Mouse (Mus musculus) embryonic stem cell, embryonic (primary cell): ENCODE data around the gene Ptpn6.

Source experiments
- CTCF ChIA-PET, 4 experiments: fragments of 300-600 bp in 2 of 4; fragments of 350-600 bp in 2 of 4; sonication (Branson Sonifier 250); formaldehyde crosslinking; loops; one replicate each; lab custom pipeline; 2022; ENCODE audit warnings: inconsistent platforms in 2 of 4; lab: Charles Lee
- POLR2A ChIA-PET, 4 experiments: fragments of 300-600 bp in 2 of 4; fragments of 350-600 bp in 2 of 4; sonication (Branson Sonifier 250); formaldehyde crosslinking; loops; one replicate each; lab custom pipeline; 2022; ENCODE audit warnings: antibody characterized with exemption in 4 of 4, inconsistent platforms in 1 of 4; lab: Charles Lee

Gene Ptpn6

DNA sequence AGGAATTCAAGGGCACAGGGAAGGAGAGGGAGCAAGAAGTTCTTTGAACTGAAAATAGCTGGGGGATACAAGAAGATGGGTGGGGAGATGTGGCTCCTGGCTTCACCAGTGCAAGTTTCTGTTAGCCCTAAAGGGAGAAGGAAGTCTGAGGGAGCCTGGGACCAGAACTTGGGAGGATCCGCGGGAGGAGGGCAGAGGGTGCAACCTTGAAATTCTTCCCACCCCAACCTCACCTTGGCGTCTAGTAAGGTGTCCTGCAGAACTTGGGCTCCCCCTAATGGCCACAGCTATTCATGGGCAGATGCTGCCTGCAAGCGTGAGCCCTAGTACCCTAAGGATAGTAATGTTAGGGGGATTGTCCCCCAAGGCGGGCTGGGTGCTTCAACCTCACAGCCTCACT, 20.7 kb upstream of the Ptpn6 start:
- POLR2A ChIA-PET = interaction anchor here (0.5 to 22.3 kb wide), 59 partner anchors 10 to 433 kb away, joined by 3 to 449 read pairs (median 5); partner anchors contain the start of genes Grcc10 (in 4 of the 4), Emg1 (in 3 of the 4), Phb2 (in 3 of the 4) and Eno2 (in 2 of the 4)

DNA sequence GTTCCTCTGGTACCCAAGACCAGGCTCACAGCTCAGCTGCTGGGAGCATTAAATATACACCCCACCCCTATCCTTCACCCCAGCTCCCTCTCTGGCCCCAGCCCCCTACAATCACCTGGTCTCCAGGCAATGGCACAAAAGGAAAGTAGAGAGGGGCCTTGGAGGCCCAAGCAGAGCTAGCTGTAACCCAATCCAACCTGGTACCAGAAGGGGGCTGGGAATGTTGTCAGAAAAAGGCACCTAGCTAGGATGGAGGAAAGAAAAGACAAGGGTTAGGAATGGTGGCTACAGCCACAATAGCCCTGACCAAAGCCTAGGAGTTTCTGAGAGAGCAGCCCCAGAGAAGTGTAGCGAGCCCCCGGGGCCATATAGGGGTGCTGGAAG, 20.3 kb upstream of the Ptpn6 start:
- ChIA-PET CTCF (interaction anchor here (0.6 to 5.0 kb wide), 38 partner anchors 10 to 277 kb away, joined by 3 to 46 read pairs (median 4); partner anchors contain the start of genes Grcc10 (in 2 of the 4), C1rl (in 1 of the 4), Eno2 (in 1 of the 4) and Mlf2 (in 1 of the 4)), POLR2A (interaction anchor here (0.5 to 22.3 kb wide), 62 partner anchors 8 to 559 kb away, joined by 3 to 449 read pairs (median 5); partner anchors contain the start of genes Grcc10 (in 4 of the 4), Emg1 (in 3 of the 4), Phb2 (in 3 of the 4) and Ptpn6 (in 3 of the 4))

More for the DNA sequence above, 20.7 kb upstream of the Ptpn6 start:
- CTCF ChIA-PET = interaction anchor here (0.6 to 5.0 kb wide), 42 partner anchors 10 to 278 kb away, joined by 3 to 46 read pairs (median 4); partner anchors contain the start of genes Eno2 (in 2 of the 4), Grcc10 (in 2 of the 4), C1rl (in 1 of the 4) and Mlf2 (in 1 of the 4)

DNA sequence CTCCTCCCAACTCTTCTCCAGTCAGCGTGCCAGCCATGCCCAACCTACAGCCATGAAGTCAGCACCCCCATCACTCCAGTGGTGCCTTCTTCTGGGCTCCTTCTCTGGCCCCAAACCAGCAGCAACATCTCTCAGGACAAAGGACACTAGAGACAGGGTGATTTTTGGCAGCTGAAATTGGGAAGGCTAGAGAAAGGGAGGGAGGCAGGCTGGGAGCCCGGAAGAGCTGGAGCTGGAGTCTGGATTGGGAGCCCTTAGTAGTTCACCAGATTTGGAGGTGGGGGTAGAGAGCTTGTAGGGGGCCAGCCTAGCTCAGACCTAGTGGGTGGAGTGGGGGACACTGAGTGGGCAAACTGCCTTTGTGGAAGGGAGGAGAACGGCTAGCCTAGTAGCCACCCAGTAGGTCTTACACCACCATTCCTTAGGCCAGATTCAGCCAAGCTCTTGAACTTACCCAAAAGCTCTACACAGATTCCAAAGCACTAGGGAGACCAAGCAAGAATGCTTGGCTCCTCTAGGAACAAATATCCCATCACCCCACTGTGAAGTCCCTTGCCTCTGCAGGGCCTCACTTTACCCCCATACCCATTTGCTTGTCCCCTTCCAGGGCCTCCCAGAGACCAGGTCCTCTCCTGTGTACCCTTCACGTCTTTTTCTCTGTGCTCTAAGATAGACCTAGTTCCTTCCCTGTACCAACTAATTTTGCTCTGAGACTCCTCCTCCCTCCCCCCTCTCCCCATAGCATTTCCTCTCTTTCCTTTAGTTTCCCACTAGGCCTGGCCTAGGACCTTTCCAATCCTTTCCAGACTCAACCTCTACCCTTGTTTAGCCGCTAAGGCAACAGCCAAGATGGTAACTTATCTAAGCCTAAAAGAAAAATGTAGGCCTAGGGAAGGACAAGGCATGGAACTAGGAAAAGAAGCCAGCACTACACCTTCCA, 19.7 kb upstream of the Ptpn6 start:
- ChIA-PET POLR2A (interaction anchor here (0.6 to 22.3 kb wide), 65 partner anchors 9 to 560 kb away, joined by 3 to 449 read pairs (median 5); partner anchors contain the start of genes Grcc10 (in 4 of the 4), Ptpn6 (in 3 of the 4), Cdca3 (in 2 of the 4) and Emg1 (in 2 of the 4)), CTCF (interaction anchor here (0.5 to 5.0 kb wide), 23 partner anchors 12 to 309 kb away, joined by 3 to 46 read pairs (median 5); partner anchors contain the start of genes Eno2 (in 1 of the 4), Grcc10 (in 1 of the 4) and Ptpn6 (in 1 of the 4))

DNA sequence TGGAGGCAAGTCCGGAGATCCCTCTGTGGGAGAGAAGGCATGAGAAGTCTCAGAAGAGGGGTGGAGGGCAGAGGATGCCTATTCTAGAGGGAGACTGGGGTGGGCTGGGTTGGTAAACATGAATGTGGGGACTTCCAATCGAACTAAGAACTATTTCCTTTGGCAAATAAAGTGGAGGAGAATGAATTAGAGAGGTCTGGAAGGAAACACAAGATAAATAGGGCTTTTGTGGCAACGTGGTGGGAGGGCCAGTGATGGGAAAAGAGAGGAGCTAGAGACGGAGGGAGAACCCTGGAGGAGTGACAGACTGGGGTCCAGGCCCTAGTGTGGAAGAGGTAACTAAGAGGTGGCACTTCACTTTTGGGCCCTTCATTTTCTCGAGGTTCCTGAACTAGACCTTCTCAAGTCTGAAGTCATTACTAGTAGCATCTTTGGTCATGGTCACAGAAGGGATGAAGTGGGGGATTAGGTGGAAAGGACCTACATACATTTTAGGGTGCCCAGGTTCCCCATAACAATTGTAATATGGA, 18.9 kb upstream of the Ptpn6 start:
- POLR2A ChIA-PET = interaction anchor here (0.6 to 22.3 kb wide), 51 partner anchors 9 to 408 kb away, joined by 3 to 449 read pairs (median 5); partner anchors contain the start of genes Emg1 (in 4 of the 4), Grcc10 (in 4 of the 4), Phb2 (in 4 of the 4) and Ptpn6 (in 3 of the 4)
- CTCF ChIA-PET = interaction anchor here (0.5 to 5.0 kb wide), 12 partner anchors 11 to 310 kb away, joined by 3 to 46 read pairs (median 3); partner anchors contain the start of gene Grcc10 (in 1 of the 4)

DNA sequence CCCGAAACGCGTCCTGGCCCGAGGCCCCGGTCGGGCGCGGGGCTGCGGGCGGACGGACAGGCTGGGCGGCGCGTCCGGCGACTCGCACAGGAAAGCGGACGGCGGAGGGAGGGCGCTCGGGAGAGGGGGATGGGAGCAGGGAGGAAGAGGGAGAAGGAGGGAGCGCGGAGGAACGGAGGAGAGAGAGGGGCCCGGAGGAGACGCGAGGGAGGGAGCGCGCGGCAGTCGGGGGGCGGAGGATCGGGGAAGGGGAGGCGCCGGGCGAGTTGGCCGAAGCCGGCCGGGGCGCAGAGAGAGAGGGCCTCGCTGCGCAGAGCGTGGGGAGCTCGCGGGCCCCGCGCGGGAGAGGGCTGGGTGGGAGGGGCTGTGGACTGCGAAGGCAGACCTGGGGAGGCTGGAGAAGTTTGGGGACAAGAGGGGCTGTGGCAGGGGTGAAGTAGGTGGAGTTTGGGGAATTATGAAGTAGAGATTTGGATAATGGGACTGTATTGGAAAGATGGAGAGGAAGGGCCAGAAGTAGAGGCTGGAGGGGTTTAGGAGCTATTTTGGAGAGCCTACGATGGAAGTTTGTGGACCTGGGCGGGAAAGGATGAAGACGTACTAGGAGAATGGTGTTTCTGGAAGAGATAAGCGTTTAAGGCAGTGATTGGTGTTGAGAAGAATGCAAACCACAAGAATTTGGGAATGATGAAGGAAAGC, 18.3 kb upstream of the Ptpn6 start:
- POLR2A ChIA-PET = interaction anchor here (0.6 to 22.3 kb wide), 50 partner anchors 8 to 409 kb away, joined by 3 to 449 read pairs (median 5); partner anchors contain the start of genes Emg1 (in 4 of the 4), Grcc10 (in 4 of the 4), Phb2 (in 4 of the 4) and Ptpn6 (in 3 of the 4)
- CTCF ChIA-PET = interaction anchor here (0.5 to 5.0 kb wide), 14 partner anchors 11 to 325 kb away, joined by 3 to 46 read pairs (median 4); partner anchors contain the start of genes Eno2 (in 1 of the 4) and Grcc10 (in 1 of the 4)

DNA sequence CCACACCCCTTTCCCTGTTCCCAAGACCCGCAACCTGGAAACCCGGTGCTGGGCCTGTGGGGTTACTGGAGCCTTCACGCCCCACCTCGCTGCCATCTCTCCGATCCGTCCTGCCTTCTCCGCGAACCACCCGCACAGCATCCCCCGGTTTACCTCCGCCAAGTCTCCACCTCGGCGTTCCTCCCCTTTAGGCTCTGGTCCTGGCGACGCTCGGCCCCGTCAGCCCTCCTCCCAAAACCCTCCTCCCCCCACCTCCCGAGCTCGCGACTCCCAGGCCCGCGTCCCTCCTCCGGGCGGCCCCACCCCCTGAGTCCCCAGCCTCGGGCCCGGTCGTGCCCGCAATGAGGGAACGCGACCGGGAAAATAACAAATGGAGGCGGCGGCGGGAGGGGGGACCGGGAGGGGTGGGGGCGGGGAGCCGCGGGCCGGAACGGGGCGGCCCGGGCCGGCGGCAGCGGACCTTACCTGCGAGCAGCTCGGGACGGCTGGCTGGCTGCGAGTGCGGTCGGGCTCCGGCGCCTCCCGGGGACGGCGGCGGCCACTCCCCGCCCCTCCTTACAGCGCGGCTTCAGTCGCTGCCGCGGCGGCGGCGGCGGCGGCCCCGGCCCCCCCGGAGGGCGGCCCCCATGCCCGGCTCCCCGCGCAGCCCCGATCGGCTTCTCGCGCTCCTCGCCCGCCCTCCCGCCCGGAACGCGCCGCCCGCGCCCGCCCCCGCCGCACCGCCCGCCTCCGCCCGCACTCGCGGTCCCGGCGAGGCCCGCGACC, 17.5 kb upstream of the Ptpn6 start, which contains the start of the genes Gm45234 and Atn1:
TSS of gene Gm45234 (minus strand) at position 191 of the 765 bp plus-strand sequence.
TSS of gene Atn1 (minus strand) at position 694 of the 765 bp plus-strand sequence.
- ChIA-PET POLR2A (interaction anchor here (0.6 to 22.3 kb wide), 53 partner anchors 7 to 919 kb away, joined by 3 to 449 read pairs (median 5); partner anchors contain the start of genes Grcc10 (in 4 of the 4), Cdca3 (in 3 of the 4), Emg1 (in 3 of the 4) and Phb2 (in 3 of the 4)), CTCF (interaction anchor here (0.6 to 5.0 kb wide), 20 partner anchors 11 to 671 kb away, joined by 3 to 46 read pairs (median 4); partner anchors contain the start of genes C1rl (in 1 of the 4), Eno2 (in 1 of the 4) and Grcc10 (in 1 of the 4))

DNA sequence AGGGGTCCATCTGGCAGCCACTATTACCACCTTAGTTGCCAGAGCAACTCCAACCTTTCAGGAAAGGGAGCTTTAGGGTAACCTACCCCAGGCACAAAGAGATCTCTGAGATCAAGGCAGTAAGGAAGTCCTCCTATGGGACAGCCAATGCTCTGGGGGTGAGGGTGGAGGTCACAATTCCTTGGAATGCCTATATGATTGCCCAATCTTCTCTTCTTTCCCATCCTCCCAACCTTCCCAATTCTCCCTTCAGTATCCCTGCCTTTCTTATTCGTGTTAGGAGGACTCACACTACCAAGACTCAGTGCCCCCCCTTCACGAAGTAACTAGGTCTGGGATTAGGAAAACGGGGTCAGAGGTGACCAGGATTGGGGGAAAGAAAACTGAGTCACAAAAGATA, 16.8 kb upstream of the Ptpn6 start:
- CTCF ChIA-PET = interaction anchor here (0.6 to 5.0 kb wide), 11 partner anchors 10 to 672 kb away, joined by 3 to 46 read pairs (median 4); partner anchors contain the start of gene Grcc10 (in 1 of the 4)

DNA sequence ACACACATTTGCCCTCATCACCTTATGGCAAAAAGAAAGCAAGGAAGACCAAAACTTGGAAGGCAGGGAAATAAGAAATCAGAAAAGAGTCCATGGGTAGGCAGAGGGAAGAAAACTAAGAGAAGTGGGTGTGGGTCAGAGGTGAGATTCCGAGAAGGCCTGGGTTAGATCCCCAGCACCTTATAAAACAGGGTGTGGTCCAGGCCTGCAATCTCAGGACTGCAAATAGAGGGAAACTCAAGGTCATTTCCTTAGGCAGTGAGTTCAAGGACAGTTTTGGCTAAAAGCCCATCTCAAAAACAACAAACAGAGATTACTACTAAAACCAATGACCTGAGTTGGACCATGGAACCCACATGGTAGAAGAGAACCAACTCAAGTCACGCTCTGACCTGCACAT, 15.3 kb upstream of the Ptpn6 start:
- POLR2A ChIA-PET = interaction anchor here in 3 of 4 experiments (0.9 to 22.3 kb wide), 17 partner anchors 8 to 277 kb away, joined by 3 to 449 read pairs (median 10); partner anchors contain the start of genes Grcc10 (in 3 of the 3), Eno2 (in 2 of the 3), Ptpn6 (in 2 of the 3) and Emg1 (in 1 of the 3)
- CTCF ChIA-PET = no interaction called here

More for the DNA sequence above, 16.8 kb upstream of the Ptpn6 start:
- POLR2A ChIA-PET = interaction anchor here (0.6 to 22.3 kb wide), 40 partner anchors 8 to 326 kb away, joined by 3 to 449 read pairs (median 8); partner anchors contain the start of genes Grcc10 (in 4 of the 4), Cdca3 (in 3 of the 4), Usp5 (in 3 of the 4) and Emg1 (in 2 of the 4)

DNA sequence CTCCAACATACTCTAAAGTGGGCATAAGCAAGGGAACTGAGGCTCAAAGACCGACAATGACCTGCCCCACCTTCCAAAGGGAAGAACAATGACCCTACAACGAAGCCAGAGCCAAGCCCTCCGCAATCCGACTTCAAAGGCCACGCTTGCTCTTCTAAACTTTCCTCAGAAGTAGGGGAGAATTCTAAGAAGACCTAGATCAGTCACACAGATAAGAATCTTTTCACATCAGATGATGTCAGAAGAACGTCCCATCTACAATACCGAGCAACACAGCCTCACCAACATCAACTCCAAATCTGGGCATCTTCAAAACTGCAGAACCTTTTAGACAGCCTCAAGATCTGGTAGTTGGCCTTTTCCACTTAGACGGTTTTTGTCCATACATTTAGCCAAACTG, 11.9 kb upstream of the Ptpn6 start:
- ChIA-PET POLR2A (interaction anchor here in 2 of 4 experiments (1.5 to 22.3 kb wide), 4 partner anchors 7 to 180 kb away, joined by 3 to 449 read pairs (median 94); partner anchors contain the start of genes Grcc10 (in 2 of the 2), Atn1 (in 1 of the 2), Gm45234 (in 1 of the 2) and Mlf2 (in 1 of the 2)), CTCF (no interaction called here)

DNA sequence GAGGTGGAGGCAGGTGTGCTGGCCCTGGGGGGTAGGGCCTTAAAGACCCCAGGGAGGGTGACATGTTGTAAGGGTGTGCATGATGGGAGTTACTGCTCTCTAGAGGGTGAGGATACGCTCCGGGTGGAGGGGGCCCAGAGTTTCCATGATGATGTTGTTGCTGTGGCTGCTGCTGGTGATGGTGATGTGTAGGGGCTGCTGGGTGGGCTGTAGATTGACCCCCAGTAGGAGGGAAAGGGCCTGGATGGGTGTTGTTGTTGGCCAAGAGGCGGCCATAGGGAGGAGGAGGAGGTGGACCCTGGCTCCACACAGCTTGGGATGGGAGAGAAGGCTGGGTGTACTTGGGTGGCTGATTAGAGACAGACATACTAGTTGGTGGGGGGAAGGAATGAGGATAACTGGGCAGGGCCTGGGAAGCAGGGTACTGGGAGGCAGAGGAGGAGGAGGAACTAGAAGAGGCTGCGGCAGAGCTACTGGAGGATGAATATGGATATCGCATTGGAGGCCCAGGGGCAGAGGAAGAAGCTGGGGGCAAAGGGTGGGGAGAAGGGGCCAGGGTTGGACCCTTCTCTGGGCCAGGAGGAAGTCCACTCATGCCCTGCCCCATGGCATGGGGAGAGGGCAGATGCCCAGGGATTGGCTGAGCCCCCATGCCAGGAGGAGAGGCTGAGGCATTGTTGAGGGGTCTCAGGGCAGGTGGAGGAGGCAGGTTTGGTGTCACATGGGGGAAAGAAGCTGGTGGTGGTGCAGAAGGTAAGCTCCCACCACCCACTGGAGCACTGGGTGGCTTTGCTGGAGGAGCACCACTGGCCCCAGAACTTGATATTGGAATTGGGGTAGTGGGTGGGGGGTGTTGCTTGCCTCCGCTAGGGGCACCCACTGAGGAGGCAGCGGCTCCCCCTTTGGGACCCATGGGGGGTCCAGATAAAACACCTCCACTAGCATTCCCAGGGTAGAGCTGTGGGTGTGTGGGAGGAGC, 8.4 kb upstream of the Ptpn6 start:
- POLR2A ChIA-PET = interaction anchor here (0.5 to 23.3 kb wide), 25 partner anchors 8 to 1944 kb away, joined by 3 to 686 read pairs (median 5); partner anchors contain the start of genes Atn1 (in 3 of the 4), Gm45234 (in 3 of the 4), Emg1 (in 2 of the 4) and Phb2 (in 2 of the 4)
- CTCF ChIA-PET = interaction anchor here (0.6 to 2.7 kb wide), 8 partner anchors 12 to 162 kb away, joined by 3 to 12 read pairs (median 4); partner anchors contain the start of genes Emg1 (in 1 of the 4) and Phb2 (in 1 of the 4)

DNA sequence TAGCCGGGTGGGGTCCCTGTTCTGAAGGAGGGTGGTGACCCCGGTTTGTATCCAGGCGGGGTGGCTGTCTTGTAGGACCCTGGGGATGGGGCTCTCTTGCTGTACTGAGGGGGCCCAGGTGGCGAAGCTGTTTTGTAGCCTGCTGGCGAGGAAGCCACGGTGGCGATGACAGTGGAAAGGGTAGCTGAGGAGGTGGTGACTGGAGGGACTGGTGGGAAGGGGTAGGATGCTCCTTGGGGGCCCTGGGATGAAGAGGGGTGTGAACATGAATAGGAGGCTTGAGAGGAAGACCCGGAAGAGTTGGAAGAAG, 7.7 kb upstream of the Ptpn6 start:
- ChIA-PET POLR2A (interaction anchor here (0.5 to 23.3 kb wide), 21 partner anchors 11 to 1943 kb away, joined by 3 to 686 read pairs (median 8); partner anchors contain the start of genes Atn1 (in 3 of the 4), Emg1 (in 3 of the 4), Phb2 (in 3 of the 4) and Gm45234 (in 2 of the 4)), CTCF (interaction anchor here (0.6 to 2.7 kb wide), 8 partner anchors 13 to 163 kb away, joined by 3 to 12 read pairs (median 4); partner anchors contain the start of genes Emg1 (in 1 of the 4) and Phb2 (in 1 of the 4))

DNA sequence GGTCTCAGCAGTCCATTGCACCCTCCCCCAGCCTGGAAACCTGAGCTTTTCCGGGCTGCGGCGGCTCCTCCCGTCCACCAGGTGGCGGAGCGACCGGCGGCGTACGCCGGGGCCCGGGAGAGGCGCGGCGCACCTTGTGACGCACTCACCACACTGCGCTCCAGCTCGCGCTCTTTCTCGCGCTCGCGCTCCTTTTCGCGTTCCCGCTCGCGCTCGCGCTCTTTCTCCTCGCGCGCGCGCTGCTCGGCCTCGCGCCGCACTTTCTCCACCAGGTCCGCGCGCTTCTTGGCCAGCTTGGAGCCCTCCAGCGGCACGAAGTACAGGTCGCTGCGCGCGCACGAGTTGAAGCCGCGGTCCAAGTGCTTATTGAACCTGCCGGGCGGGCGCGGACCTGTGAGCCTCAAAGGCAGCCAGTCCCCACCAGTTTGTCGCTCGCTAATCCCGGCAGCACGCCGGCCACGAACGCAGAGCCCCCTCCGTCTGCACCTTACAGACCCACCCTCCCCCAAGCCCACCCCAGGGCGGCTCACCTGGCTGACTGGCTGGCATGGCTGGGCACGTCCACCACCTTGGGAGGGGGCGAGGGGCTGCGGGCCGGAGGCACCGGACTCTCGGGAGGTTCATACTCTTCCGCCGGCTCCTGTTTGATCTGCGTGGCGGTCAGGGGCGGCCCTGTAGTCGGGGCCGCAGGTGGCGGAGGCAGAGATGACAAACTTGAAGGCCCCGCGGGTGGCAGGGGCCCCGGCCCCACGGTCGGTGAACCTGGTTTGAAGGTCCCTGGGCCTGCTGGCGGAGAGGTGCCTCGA, 7.2 kb upstream of the Ptpn6 start:
- POLR2A ChIA-PET = interaction anchor here (0.6 to 23.3 kb wide), 88 partner anchors 11 to 825 kb away, joined by 3 to 686 read pairs (median 4); partner anchors contain the start of genes Atn1 (in 3 of the 4), Cdca3 (in 3 of the 4), Emg1 (in 3 of the 4) and Gm45234 (in 3 of the 4)

More for the DNA sequence above, 7.2 kb upstream of the Ptpn6 start:
- CTCF ChIA-PET = interaction anchor here (0.6 to 3.4 kb wide), 44 partner anchors 10 to 273 kb away, joined by 3 to 46 read pairs (median 4); partner anchors contain the start of genes Gm45234 (in 3 of the 4), Emg1 (in 2 of the 4), Phb2 (in 2 of the 4) and Atn1 (in 1 of the 4)
